ENCODE assay signal across 20 mouse cellular contexts in genomic region chr11:110274794-110275193, GRCm38 (mm10). TPM values are rescaled to one million over a fixed set of nuclear protein-coding genes. Genes with fewer than 3 reads are reported as not detected.
A peak's percentile ranks its signal among the peaks of the same experiment; 100 is the strongest.
DNase-seq lines count a peak whose midpoint lies in the region; ATAC-seq lines count a peak whose summit lies in the region.
"Had no signal": no experiment of that assay in that cellular context is flagged by ENCODE, and none has a peak within 500 bp of the region (broad histone marks: within the 10 kb centered on the region; RNA-seq: fewer than 3 reads in every experiment).

No protein-coding gene starts in this region.

- H3K9ac ChIP-seq in kidney, embryonic 15.5 days, result no peak overlapping the region
- H3K9ac ChIP-seq: embryonic facial prominence, embryonic 15.5 days; forebrain, postnatal 0 days; midbrain, embryonic 12.5 days; neural tube, embryonic 12.5 days had no signal

- no peaks in the 10 kb centered on the region for H3K9me3 ChIP-seq in kidney, embryonic 15.5 days (replicated peaks)
- H3K9me3 ChIP-seq: embryonic facial prominence, embryonic 15.5 days; forebrain, embryonic 10.5 days; hindbrain, embryonic 10.5 days; midbrain, embryonic 12.5 days; neural tube, embryonic 12.5 days had no signal

- H3K27me3 ChIP-seq in kidney, embryonic 15.5 days, result no peaks in the 10 kb centered on the region
- H3K27me3 ChIP-seq: embryonic facial prominence, embryonic 15.5 days; midbrain, embryonic 12.5 days; neural tube, embryonic 12.5 days had no signal

- H3K4me2 ChIP-seq in kidney, embryonic 15.5 days, result peak overlapping the region; percentile 36
- H3K4me2 ChIP-seq: embryonic facial prominence, embryonic 15.5 days; liver, embryonic 11.5 days; midbrain, embryonic 12.5 days; neural tube, embryonic 12.5 days had no signal

- WGBS in kidney, embryonic 15.5 days, result 54% methylated on average over 3 of the region's 3 CpGs

- H3K36me3 ChIP-seq in kidney, embryonic 15.5 days, result no peaks in the 10 kb centered on the region
- H3K36me3 ChIP-seq: embryonic facial prominence, embryonic 15.5 days; forebrain, embryonic 10.5 days; hindbrain, embryonic 10.5 days; midbrain, embryonic 12.5 days; neural tube, embryonic 12.5 days had no signal

- DNase-seq in kidney, adult 8-10 months, result no peak
- DNase-seq in lung, postnatal 10 days, result peak; percentile 13
- no peak for DNase-seq in lung, adult 18-20 months
- peak; percentile 71 for DNase-seq in R1 (ENCODE audit: low read depth, low spot score)
- no peak for DNase-seq in layer of hippocampus, adult 18-20 months (ENCODE audit: low spot score in 2 of 2)
- DNase-seq: adrenal gland, adult 8-10 months; cerebellum, adult 9-10 months; forebrain, postnatal 0 days; gastrocnemius, postnatal 36 days; lung, postnatal 36 days had no signal

- 0 out of 2 replicates have a peak overlapping the region, but pooled peaks have one; percentile 2 for H3K4me3 ChIP-seq in kidney, embryonic 15.5 days (replicated peaks)
- H3K4me3 ChIP-seq: embryonic facial prominence, embryonic 15.5 days; forebrain, embryonic 10.5 days; hindbrain, embryonic 10.5 days; midbrain, embryonic 12.5 days; neural tube, embryonic 12.5 days had no signal

- no peaks in the 10 kb centered on the region for H3K4me1 ChIP-seq in kidney, embryonic 15.5 days
- H3K4me1 ChIP-seq: embryonic facial prominence, embryonic 15.5 days; forebrain, embryonic 10.5 days; hindbrain, embryonic 10.5 days; midbrain, embryonic 12.5 days; neural tube, embryonic 12.5 days had no signal

- H3K27ac ChIP-seq in kidney, embryonic 15.5 days, result no peak overlapping the region
- H3K27ac ChIP-seq: embryonic facial prominence, embryonic 15.5 days; forebrain, embryonic 10.5 days; hindbrain, embryonic 10.5 days; midbrain, embryonic 12.5 days; neural tube, embryonic 12.5 days; stomach, postnatal 0 days had no signal

- ATAC-seq in kidney, embryonic 15.5 days (replicated peaks; ENCODE audit: low FRiP score), result no peak
- ATAC-seq in erythroid progenitor cell, adult 5-6 weeks (replicated peaks; ENCODE audit: low FRiP score, poor library complexity, severe bottlenecking), result no peak
- ATAC-seq: forebrain, postnatal 0 days had no signal

RNA-seq across cellular contexts. Expression of gene Abca6, which starts 23.2 kb away (rescaled TPM):
- polyA plus RNA-seq in kidney, embryonic 15.5 days (2015; fragmentation: Nextera tagmentation; extraction: Ambion mirVana), result 0.22 and 0.60 TPM in 2 replicates
- 2.2 TPM in 1 of 2 replicates, not detected in the other for total RNA-seq in erythroid progenitor cell, adult 5-6 weeks (2015; ENCODE audit: low replicate concordance)
- 0.38 TPM in 1 of 2 replicates, not detected in the other for total RNA-seq in erythroid progenitor cell, adult 5-6 weeks (2017; ENCODE audit: low replicate concordance)
- 1 to 10 TPM; 1.8 to 2.2 TPM for total RNA-seq in layer of hippocampus, adult 18-20 months (2021)
- polyA plus RNA-seq: limb, embryonic 11.5 days had no signal

Comparison
In these comparisons a context has a peak if more than half of its experiments do, and no peak if none do; other contexts are left out.
1. DNase-seq: peak in lung, postnatal 10 days (single experiment) and R1 (single experiment); none in kidney, adult 8-10 months (0 of 2), lung, adult 18-20 months (0 of 2) and layer of hippocampus, adult 18-20 months (0 of 2).